Mouse (Mus musculus) ES-Bruce4 (cell line): ENCODE results near the gene Gng8.

Source experiments
- CTCF ChIP-seq: IDR thresholded peaks from one replicate; pipeline ENCODE4 v1.8.1; 2011; ENCODE audit warnings: low read depth, low read length
- EP300 ChIP-seq: IDR thresholded peaks from 2 replicates; pipeline ENCODE4 v1.6.1; 2011; ENCODE audit warnings: low read depth, low read length; ENCODE audit not compliant: insufficient read depth
- POLR2A ChIP-seq: IDR thresholded peaks from one replicate; pipeline ENCODE4 v1.8.1; 2011; ENCODE audit warnings: low read length; ENCODE audit not compliant: insufficient read depth

GRCm38 (mm10) chr7:16890944-16891343 is 642 bp upstream of the Gng8 start:
- no peak for TF ChIP-seq POLR2A
- TF ChIP-seq CTCF = no peak
- no peak for TF ChIP-seq EP300
